Mouse (Mus musculus) activated CD4-positive, CD25-positive, alpha-beta regulatory T cell, adult 4 months (primary cell): ENCODE data around the gene Rps28. TPM values are rescaled to one million over a fixed set of nuclear protein-coding genes. Genes with fewer than 3 reads are reported as not detected.

ENCODE experiments used
- ATAC-seq: one replicate; pipeline ENCODE4 v1.8.0; 2017
- polyA plus RNA-seq, 2 experiments: library from polyadenylated mRNA; unstranded; fragments of 100-300 nt; shearing (Covaris generic); gene quantifications; one replicate each; pipeline ENCODE4 v1.2.1; 2017

Gene Rps28
- polyA plus RNA-seq, 2 experiments from 2014 or later: 1,524 to 2,342 TPM

- ATAC-seq: no peak
Observed at GRCm38 (mm10) chr17:33811142-33811516, 13.2 kb downstream of the Rps28 start.

GRCm38 (mm10) chr17:33810334-33811141, 13.8 kb downstream of the Rps28 start, which contains the start of gene Kank3:
Gene Kank3 (plus strand): TSS chr17:33810519.
- ATAC-seq: peak; percentile 89

- ATAC-seq: no peak
Observed at GRCm38 (mm10) chr17:33808192-33808591, 16.2 kb downstream of the Rps28 start.

- ATAC-seq: no peak
Observed at GRCm38 (mm10) chr17:33807181-33807888, 17.0 kb downstream of the Rps28 start.

GRCm38 (mm10) chr17:33804745-33805144, 19.6 kb downstream of the Rps28 start:
- ATAC-seq: no peak

DNA sequence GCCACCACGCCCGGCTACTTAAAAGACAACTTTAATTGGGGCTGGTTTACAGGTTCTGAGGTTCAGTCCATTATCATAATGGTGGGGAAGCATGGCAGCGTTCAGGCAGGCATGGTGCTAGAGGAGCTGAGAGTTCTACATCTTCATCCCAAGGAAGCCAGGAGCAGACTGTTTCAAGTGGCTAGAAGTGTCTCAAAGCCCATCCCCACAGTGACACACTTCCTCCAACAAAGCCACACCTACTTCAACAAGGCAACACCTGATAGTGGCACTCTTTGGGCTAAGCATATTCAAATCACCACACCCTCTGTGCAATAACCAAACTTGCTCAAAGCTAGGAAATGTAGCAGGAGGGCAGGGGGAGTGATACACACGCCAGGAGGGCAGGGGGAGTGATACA, 20.2 kb downstream of the Rps28 start:
- ATAC-seq: no peak

DNA sequence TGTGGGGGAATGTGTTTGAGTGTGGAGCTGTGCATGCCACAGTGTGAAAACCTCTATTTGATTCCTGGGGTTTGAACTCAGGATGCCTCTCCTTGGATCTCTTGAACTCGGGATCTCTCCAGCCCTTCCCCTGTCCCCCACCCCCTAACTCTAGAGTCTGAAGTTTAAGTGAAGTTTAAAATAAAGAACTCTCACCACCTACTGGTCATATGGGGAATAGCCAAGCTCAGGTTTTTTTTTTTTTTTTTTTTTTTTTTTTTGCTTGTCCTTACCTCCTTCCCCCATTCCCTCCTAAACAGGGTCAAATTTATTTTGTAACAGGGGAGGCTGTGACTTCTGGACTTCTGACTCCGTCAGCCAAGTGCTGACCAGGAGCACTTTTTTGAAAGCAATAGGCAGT, 22.1 kb downstream of the Rps28 start:
- ATAC-seq: no peak

DNA sequence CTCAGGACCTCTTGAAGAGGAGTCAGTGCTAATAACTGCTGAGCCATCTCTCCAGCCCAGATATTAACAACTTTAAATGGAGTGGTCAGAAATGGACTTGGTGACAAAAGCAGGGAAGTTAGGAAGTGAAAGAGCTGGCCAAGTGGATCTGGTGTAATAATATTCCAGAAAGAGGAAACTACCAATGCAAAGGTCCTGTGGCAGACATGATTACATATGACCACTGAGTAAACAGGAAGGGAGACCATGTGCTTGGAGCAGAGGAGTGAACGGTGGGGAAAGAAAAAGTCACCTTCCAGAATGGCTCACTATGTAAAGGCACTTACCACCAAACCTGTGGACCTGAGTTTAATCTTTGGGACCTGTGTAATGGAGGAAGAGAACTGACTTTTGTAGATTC, 25.1 kb downstream of the Rps28 start:
- ATAC-seq: no peak

GRCm38 (mm10) chr17:33798306-33798705, 26.1 kb downstream of the Rps28 start:
- no peak for ATAC-seq

- no peak for ATAC-seq
Observed at GRCm38 (mm10) chr17:33788732-33789131, 35.6 kb downstream of the Rps28 start.

DNA sequence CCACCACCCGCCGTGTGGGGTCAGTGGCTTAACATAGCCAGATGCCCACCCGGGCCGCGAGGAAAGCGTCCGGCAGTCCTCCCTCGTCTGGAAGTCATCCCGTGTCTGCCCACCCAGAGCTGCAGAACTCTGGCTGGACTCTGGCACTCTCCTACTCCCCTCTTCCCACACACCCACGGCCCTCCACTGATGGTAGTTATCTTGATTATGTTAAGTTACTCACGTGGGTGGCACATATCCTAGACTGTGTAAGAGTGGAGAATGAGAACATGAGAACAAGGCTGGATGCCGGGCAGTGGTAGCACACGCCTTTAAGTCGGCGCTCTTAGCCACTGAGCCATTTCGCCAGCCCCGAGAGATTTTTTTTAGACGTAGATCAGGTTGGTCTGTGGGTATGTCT, 38.0 kb downstream of the Rps28 start:
- ATAC-seq: no peak

DNA sequence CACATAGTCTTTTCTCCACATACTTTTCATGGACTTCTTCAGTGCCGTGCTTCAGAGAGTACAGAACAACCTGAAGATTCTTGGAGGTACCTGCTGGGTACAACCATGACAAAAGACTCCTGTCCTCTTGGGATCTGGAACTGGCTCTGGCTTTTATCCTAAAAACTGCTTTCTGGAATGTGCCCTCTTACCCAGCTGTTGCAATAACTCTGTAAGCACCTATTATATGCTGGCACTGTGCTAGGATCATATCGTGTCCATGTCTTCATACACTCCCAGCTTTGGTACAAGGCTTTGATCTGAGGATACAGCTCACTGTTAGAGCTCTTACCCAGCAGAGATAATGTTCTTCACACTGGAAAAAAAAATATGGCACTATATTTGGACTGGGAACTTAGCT, 39.4 kb downstream of the Rps28 start:
- no peak for ATAC-seq

DNA sequence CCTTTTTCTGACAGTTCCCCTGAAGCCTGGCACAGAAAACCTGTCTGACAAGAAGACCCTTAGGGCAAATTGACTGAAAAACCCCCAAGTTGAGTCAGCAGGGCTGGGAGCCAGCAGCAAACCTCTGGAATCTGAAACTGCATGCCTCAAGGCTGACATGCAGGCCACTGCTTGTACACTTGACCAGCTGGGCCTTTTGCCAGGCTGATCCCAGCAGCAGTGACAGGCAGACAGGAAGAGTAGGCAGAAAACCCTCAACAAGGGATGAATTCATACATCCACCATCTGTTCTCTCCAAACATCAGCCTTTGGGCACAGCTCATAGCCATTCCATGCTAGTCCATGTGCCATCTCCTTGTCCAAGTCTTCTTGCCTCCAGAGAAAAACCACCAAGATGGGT, 41.0 kb downstream of the Rps28 start:
- ATAC-seq: no peak

DNA sequence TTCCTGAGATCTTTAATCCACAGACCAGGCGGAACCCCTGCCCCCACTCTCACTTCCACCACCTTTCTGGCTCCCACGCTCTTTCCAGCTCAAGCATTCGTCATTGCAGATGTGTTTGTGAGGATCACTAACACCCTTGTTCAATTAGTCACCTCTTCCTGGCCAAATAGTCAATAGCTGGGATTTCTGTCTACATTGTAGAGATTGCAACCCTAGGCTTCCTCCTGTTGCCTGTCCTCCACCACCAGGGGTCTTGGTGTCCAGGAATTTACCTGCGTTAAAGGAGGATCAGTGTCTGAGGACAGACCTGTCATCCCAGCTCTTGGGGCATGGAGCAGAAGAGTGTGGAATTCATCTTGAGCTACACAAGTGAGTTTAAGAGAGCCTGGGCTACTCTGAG, 42.3 kb downstream of the Rps28 start:
- ATAC-seq: no peak

GRCm38 (mm10) chr17:33781124-33781977, 43.0 kb downstream of the Rps28 start, which contains the start of gene Angptl4:
Gene Angptl4 (minus strand): TSS chr17:33781830.
- peak; percentile 73 for ATAC-seq

GRCm38 (mm10) chr17:33780431-33780830, 43.9 kb downstream of the Rps28 start:
- peak; percentile 57 for ATAC-seq

GRCm38 (mm10) chr17:33779967-33780295, 44.4 kb downstream of the Rps28 start:
- no peak for ATAC-seq

DNA sequence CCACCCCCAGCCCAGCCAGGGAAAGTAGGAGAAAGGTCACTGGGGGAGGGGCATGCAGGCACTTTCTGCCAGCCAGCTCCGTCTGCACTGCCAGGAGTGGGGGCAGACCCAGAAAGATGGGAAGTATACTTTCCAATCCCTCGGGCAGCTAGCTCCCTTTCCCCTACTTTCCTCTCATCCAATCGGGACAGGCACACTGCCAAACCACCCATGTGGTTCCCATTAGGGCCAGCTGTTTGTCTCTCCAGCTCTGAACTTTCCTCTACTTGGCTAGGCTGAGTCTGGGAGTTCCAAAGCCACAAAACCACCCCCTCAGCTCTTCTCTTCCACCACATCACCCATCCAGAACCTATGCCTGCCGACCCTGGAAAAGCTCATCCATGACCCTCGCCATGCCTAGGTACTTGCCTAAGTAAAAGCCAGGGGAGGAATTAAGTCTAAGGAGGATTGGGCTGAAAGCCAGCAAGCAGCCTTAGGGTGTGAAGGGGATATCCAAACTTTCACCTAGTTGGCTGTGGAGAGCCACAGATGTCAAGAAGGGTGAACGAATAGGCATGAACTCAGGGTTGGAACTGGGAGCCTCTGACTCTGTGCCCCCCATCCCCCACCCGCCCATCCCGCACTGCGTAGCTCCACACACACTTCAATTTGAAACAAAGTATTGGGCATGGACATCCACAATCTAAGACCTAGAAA, 44.9 kb downstream of the Rps28 start:
- ATAC-seq: no peak

DNA sequence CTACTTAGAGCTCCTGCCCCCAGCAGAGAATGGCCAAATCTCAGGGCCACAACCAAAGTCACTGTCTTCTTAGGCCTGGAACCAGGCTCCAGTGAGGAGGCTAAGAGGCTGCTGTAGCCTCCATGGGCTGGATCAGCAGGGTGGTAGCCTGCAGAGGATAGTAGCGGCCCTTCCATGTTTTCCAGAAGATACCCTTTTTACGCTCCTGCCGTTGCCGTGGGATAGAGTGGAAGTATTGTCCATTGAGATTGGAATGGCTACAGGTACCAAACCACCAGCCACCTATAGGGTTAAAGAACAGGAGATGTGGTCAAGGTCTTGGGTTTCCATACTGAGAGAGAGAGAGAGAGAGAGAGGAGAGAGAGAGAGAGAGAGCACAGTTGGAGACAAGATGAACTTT, 49.1 kb downstream of the Rps28 start:
- ATAC-seq: no peak

DNA sequence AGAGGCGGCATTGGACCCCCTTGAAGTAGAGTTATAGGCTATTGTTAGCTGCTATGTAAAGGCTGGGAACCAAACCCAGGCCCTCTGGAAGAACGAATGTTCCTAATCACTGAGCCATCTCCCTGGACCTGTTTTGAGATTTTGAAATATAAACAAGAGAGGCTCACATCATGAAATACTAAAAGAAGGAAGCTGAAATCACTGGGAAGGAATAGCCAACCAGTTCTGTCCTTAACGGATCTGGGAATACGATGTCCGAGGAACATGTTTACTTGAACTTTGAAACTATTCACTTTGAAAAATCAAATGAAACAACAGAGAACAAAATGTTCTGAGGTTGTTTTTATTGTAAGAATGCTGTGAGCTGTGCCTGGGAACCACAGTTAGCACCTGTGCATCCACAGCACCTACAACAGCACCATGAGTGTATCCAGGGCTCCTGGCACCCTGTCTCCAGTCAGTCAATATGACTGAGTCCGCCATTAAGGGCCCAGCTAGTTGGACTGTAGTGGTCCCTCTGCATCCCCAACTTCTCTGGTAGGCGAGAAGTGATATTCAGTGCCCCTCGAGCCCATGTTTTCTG, 49.7 kb downstream of the Rps28 start:
- no peak for ATAC-seq

DNA sequence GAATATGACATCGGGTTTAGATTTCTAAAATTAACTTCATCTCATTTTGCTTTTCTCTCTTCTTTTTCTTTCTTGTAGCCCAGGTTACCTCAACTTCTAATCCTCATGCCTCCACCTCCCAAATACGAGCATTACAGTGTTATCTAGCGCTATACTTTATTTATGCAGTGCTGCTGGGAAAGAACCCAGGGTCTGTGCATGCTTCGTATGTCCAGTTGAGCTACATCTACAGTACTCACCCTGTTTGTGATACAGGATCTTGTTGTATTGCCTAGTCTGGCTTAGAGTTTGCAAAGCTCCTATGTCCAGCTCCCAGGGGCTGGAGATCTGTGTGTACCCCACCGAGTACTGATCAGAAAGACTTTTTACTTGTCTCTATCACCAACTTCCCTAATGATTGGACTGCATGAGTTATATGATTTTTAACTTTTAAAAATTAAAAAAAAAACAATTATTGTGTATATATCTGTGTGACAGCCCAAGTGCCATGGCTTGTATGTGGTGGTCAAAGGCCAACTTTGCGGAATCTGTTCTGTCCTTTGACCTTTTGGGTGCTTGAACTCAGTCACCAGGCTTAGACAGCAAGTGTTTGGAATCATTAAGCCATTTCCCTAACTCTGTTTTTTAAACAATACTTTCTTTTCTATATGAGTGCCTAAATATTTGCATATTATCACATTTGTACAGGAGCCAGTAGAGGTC, 50.3 kb downstream of the Rps28 start:
- no peak for ATAC-seq

- ATAC-seq: no peak
Observed at GRCm38 (mm10) chr17:33773426-33773825, 50.9 kb downstream of the Rps28 start.
